Mouse (Mus musculus) stomach, postnatal 0 days (tissue): ENCODE results near the gene 1810024B03Rik. TPM values are rescaled to one million over a fixed set of nuclear protein-coding genes. Genes with fewer than 3 reads are reported as not detected.

Source experiments
- ATAC-seq: fragments of 200-750 bp; cut with Nextera tagmentation; 2 replicates; pipeline ENCODE4 v1.8.0; 2017; ENCODE audit not compliant: low FRiP score, low TSS enrichment
- DNase-seq: peaks from one replicate; pipeline ENCODE4 v3.0.0-alpha.2; 2016; ENCODE audit warnings: low spot score
- H3K27ac ChIP-seq: fragments of 300-500 bp; sonication (generic); replicated peaks from 2 replicates; pipeline ENCODE4 v1.5.1; 2014; ENCODE audit warnings: mild to moderate bottlenecking, control low read depth
- H3K27me3 ChIP-seq: fragments of 300-500 bp; sonication (generic); 2 replicates; pipeline ENCODE4 v1.6.1; 2014; ENCODE audit warnings: low read length; ENCODE audit not compliant: control insufficient read depth, insufficient read depth
- H3K36me3 ChIP-seq: fragments of 300-500 bp; sonication (generic); 2 replicates; pipeline ENCODE4 v1.6.1; 2014; ENCODE audit warnings: low read length, mixed read lengths; ENCODE audit not compliant: control insufficient read depth, insufficient read depth
- H3K4me1 ChIP-seq: fragments of 300-500 bp; sonication (generic); replicated peaks from 2 replicates; pipeline ENCODE4 v1.6.1; 2014; ENCODE audit warnings: antibody characterized with exemption; ENCODE audit not compliant: control insufficient read depth, insufficient read depth
- H3K4me2 ChIP-seq: fragments of 300-500 bp; sonication (generic); replicated peaks from 2 replicates; pipeline ENCODE4 v1.6.1; 2014; ENCODE audit warnings: low read depth, mild to moderate bottlenecking, control low read depth, moderate library complexity
- H3K4me3 ChIP-seq: fragments of 300-500 bp; sonication (generic); 2 replicates; pipeline ENCODE4 v1.5.1; 2014; ENCODE audit warnings: low read depth, low read length, control low read depth
- H3K9ac ChIP-seq: fragments of 300-500 bp; sonication (generic); 2 replicates; pipeline ENCODE4 v1.6.1; 2014; ENCODE audit warnings: mild to moderate bottlenecking, low read length, control low read depth, mixed read lengths
- H3K9me3 ChIP-seq: fragments of 300-500 bp; sonication (generic); 2 replicates; pipeline ENCODE4 v1.6.1; 2016; ENCODE audit warnings: low read length; ENCODE audit not compliant: control insufficient read depth
- CTCF ChIP-seq: IDR thresholded peaks from 2 replicates; pipeline ENCODE4 v1.5.1; 2016; ENCODE audit warnings: antibody characterized with exemption, low read depth, mild to moderate bottlenecking, moderate library complexity
- EP300 ChIP-seq: optimal IDR thresholded peaks from 2 replicates; pipeline ENCODE3; 2016; ENCODE audit warnings: antibody characterized with exemption
- WGBS: fragments of 180-500 bp; shearing (Covaris S2); extraction: QIAGEN DNeasy Blood & Tissue Kit; methylation state at CpG from one replicate; pipeline ENCODE4 v1.1.7; 2014; 5-methylcytosine and 5-hydroxymethylcytosine counted together
- polyA plus RNA-seq: library from polyadenylated mRNA; unstranded; fragments of >200 nt; fragmentation: Nextera tagmentation; extraction: Ambion mirVana; gene quantifications from 2 replicates; pipeline ENCODE4 v1.2.1, GENCODE M21; 2015

Gene 1810024B03Rik
- polyA plus RNA-seq, 1 experiment from 2014 or later = 1.7 TPM

GRCm38 (mm10) chr2:127251457-127251856, 43.4 kb upstream of the 1810024B03Rik start:
- Histone ChIP-seq H3K9ac (no peak overlapping the region), H3K36me3 (0 out of 2 replicates have a peak, but pooled peaks cover 3% of the 10 kb centered on the region), H3K4me3 (no peak overlapping the region), H3K27ac (0 out of 2 replicates have a peak overlapping the region, but pooled peaks have one; percentile 8), H3K9me3 (no peaks in the 10 kb centered on the region), H3K27me3 (no peaks in the 10 kb centered on the region), H3K4me1 (peaks cover 3% of the 10 kb centered on the region), H3K4me2 (no peak overlapping the region)
- no peak for ATAC-seq
- WGBS = 54% methylated on average over 3 of the region's 3 CpGs
- TF ChIP-seq CTCF (no peak), EP300 (no peak)
- no peak for DNase-seq

DNA sequence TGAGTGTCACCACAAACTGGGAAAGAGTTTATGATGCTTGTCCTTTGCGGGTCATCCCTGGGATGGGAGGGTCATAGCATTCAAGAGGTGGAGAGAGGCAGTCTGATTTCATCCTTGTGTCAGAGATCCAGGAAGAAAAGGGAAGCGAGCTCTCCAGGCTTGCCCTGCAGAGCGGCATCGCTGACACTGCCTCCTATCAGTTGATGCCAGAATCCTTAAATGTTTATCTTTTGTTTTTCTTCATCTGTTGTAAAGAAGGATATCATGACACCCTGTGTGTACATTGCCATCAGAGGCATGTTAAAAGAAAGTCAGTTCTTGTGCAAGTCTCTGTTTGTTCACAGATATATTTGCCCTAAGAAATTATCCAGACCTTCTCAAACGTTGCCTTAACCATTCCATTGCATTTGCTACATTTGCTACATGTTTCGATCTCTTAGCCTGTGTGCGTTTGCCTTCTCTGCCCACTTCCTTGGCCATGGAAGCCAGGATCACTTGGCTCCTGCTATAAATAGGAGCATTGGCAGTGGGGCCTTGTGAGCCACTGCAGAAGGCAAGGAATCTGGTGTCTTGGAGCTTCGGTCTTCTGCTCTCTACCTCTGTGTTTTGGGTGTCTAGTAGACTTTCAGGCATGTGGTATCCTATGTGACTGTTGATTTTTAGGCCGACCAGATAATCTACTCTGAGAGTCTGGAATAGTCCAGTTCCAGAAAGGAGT, 42.4 kb upstream of the 1810024B03Rik start:
- Histone ChIP-seq H3K9ac (no peak overlapping the region), H3K4me3 (no peak overlapping the region), H3K27ac (no peak overlapping the region), H3K9me3 (no peaks in the 10 kb centered on the region), H3K4me2 (no peak overlapping the region), H3K27me3 (no peaks in the 10 kb centered on the region), H3K4me1 (peaks cover 3% of the 10 kb centered on the region), H3K36me3 (peaks cover under 1% of the 10 kb centered on the region; the same call in 1 of the 2 replicates)
- TF ChIP-seq EP300 = no peak
- TF ChIP-seq CTCF = no peak
- no peak for DNase-seq
- 85% methylated on average over 9 of the region's 9 CpGs for WGBS
- no peak for ATAC-seq

- peak; percentile 38 for ATAC-seq
- H3K27me3 ChIP-seq = no peaks in the 10 kb centered on the region
- peaks cover 7% of the 10 kb centered on the region; the same call in 1 of the 2 replicates for H3K36me3 ChIP-seq
- H3K4me2 ChIP-seq = peak overlapping the region; percentile 94
- H3K27ac ChIP-seq = peak overlapping the region; percentile 88
- peaks cover 3% of the 10 kb centered on the region for H3K4me1 ChIP-seq
- H3K4me3 ChIP-seq = peak overlapping the region; percentile 65
- no peaks in the 10 kb centered on the region for H3K9me3 ChIP-seq
- H3K9ac ChIP-seq = peak overlapping the region; percentile 91
- peak; percentile 59 for DNase-seq
- TF ChIP-seq EP300 = no peak
- TF ChIP-seq CTCF = peak; percentile 59
- under 1% methylated on average over 38 of the region's 39 CpGs for WGBS
These were observed 40.4 kb upstream of the 1810024B03Rik start for GRCm38 (mm10) chr2:127248334-127249004.

- Histone ChIP-seq H3K9ac (peak within 1 kb of the TSS; percentile 91), H3K36me3 (peaks cover 10% of the 10 kb centered on the region; the same call in 1 of the 2 replicates), H3K4me2 (peak within 1 kb of the TSS; percentile 94), H3K27me3 (no peaks in the 10 kb centered on the region), H3K4me3 (peak within 1 kb of the TSS; percentile 65), H3K9me3 (no peaks in the 10 kb centered on the region), H3K27ac (peak within 1 kb of the TSS; percentile 88), H3K4me1 (peaks cover 3% of the 10 kb centered on the region)
- peak; percentile 99 for ATAC-seq
- peak; percentile 99 for DNase-seq
- TF ChIP-seq CTCF (no peak), EP300 (no peak)
- under 1% methylated on average over 52 of the region's 53 CpGs for WGBS
These were observed 39.7 kb upstream of the 1810024B03Rik start, which contains the start of the genes Ciao1 and Tmem127 for GRCm38 (mm10) chr2:127247592-127248333. Ciao1 (minus strand) TSS chr2:127247816. Tmem127 (plus strand) TSS chr2:127247908.

- Histone ChIP-seq H3K4me3 (no peak overlapping the region), H3K27ac (no peak overlapping the region), H3K36me3 (peaks cover 38% of the 10 kb centered on the region), H3K9ac (no peak overlapping the region), H3K9me3 (no peaks in the 10 kb centered on the region), H3K27me3 (no peaks in the 10 kb centered on the region), H3K4me2 (no peak overlapping the region), H3K4me1 (no peaks in the 10 kb centered on the region)
- DNase-seq (no peak), ATAC-seq (no peak)
- 91% methylated on average over 2 of the region's 2 CpGs for WGBS
- no peak for TF ChIP-seq EP300
- no peak for TF ChIP-seq CTCF
These were observed 32.0 kb upstream of the 1810024B03Rik start for GRCm38 (mm10) chr2:127240065-127240464.
